ENCODE assay signal across 9 mouse cellular contexts in the genomic region with DNA sequence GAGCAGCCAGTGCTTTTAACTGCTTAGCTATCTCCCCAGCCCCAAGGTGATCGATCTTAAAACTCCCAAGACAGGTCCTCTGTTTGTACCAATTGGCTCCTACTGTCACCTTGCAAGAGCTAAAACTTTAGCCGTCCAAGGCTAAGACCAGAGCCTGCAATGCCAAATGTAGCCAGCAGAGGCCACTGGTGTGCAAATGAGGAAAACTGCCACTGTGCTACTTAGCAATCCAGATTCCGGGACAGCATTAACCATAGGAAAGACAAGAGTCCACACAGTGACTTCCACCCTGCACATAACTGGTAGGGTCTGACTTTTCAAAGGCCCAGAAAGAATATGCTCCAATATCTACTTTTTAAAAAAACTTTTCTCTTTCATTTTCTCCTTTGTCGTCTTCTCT. TPM values are rescaled to one million over a fixed set of nuclear protein-coding genes. Genes with fewer than 3 reads are reported as not detected.
DNase-seq lines count a peak whose midpoint lies in the region; ATAC-seq and TF ChIP-seq lines count a peak whose summit lies in the region.
"Had no signal": no experiment of that assay in that cellular context is flagged by ENCODE, and none has a peak within 500 bp of the region (broad histone marks: within the 10 kb centered on the region; RNA-seq: fewer than 3 reads in every experiment).

No protein-coding gene starts in this region.

- H3K9me3 ChIP-seq in forebrain, postnatal 0 days (ENCODE audit: low read length): no peaks in the 10 kb centered on the region
- H3K9me3 ChIP-seq in forebrain, embryonic 16.5 days (ENCODE audit: control insufficient read depth, low read length): no peaks in the 10 kb centered on the region
- H3K9me3 ChIP-seq in kidney, postnatal 0 days (replicated peaks; ENCODE audit: low read length): no peaks in the 10 kb centered on the region
- H3K9me3 ChIP-seq in midbrain, postnatal 0 days (ENCODE audit: low read length): no peaks in the 10 kb centered on the region
- H3K9me3 ChIP-seq: liver, embryonic 15.5 days had no signal

- no peak overlapping the region for H3K9ac ChIP-seq in forebrain, postnatal 0 days
- no peak overlapping the region for H3K9ac ChIP-seq in forebrain, embryonic 16.5 days (replicated peaks; ENCODE audit: low read depth, low read length)
- H3K9ac ChIP-seq in kidney, postnatal 0 days (ENCODE audit: low read depth, low read length): no peak overlapping the region
- no peak overlapping the region for H3K9ac ChIP-seq in midbrain, postnatal 0 days (replicated peaks; ENCODE audit: low read length, poor library complexity, severe bottlenecking)
- H3K9ac ChIP-seq: liver, embryonic 15.5 days had no signal

- WGBS in forebrain, postnatal 0 days: 58% methylated on average over 4 of the region's 4 CpGs
- 51% methylated on average over 4 of the region's 4 CpGs for WGBS in forebrain, embryonic 16.5 days
- WGBS in thymus, adult 2 months: 48% methylated on average over 4 of the region's 4 CpGs
- WGBS in kidney, postnatal 0 days: 50% methylated on average over 4 of the region's 4 CpGs
- WGBS in midbrain, postnatal 0 days: 66% methylated on average over 4 of the region's 4 CpGs

- H3K4me1 ChIP-seq in forebrain, postnatal 0 days (ENCODE audit: insufficient read depth): no peaks in the 10 kb centered on the region
- no peaks in the 10 kb centered on the region for H3K4me1 ChIP-seq in forebrain, embryonic 16.5 days (replicated peaks; ENCODE audit: control insufficient read depth, insufficient read depth, low read length)
- no peaks in the 10 kb centered on the region for H3K4me1 ChIP-seq in thymus, adult 2 months (replicated peaks; ENCODE audit: control insufficient read depth, insufficient read depth, low read length)
- no peaks in the 10 kb centered on the region for H3K4me1 ChIP-seq in kidney, postnatal 0 days (replicated peaks; ENCODE audit: insufficient read depth, low read length)
- H3K4me1 ChIP-seq in midbrain, postnatal 0 days (ENCODE audit: insufficient read depth, low read length): no peaks in the 10 kb centered on the region
- H3K4me1 ChIP-seq: liver, embryonic 15.5 days had no signal

- DNase-seq in forebrain, postnatal 0 days: peak; percentile 40
- DNase-seq in thymus, adult 2 months: peak; percentile 46
- no peak for DNase-seq in thymus, adult 18-20 months
- peak; percentile 56 for DNase-seq in embryo, embryonic 10 days (ENCODE audit: low spot score)
- DNase-seq in kidney, postnatal 0 days (ENCODE audit: low spot score): peak; percentile 46
- peak; percentile 14 for DNase-seq in midbrain, postnatal 0 days (ENCODE audit: low spot score)
- DNase-seq in frontal cortex, postnatal 10 days (ENCODE audit: low spot score in 2 of 2): no peak

- H3K36me3 ChIP-seq in forebrain, postnatal 0 days (ENCODE audit: insufficient read depth): no peaks in the 10 kb centered on the region
- no peaks in the 10 kb centered on the region for H3K36me3 ChIP-seq in forebrain, embryonic 16.5 days (ENCODE audit: control insufficient read depth, insufficient read depth)
- H3K36me3 ChIP-seq in thymus, adult 2 months (ENCODE audit: control insufficient read depth, insufficient read depth, low read length): no peaks in the 10 kb centered on the region
- no peaks in the 10 kb centered on the region for H3K36me3 ChIP-seq in kidney, postnatal 0 days (ENCODE audit: insufficient read depth, low read length)
- H3K36me3 ChIP-seq in midbrain, postnatal 0 days (ENCODE audit: insufficient read depth, low read length): no peaks in the 10 kb centered on the region
- H3K36me3 ChIP-seq: liver, embryonic 15.5 days had no signal

- H3K4me3 ChIP-seq in forebrain, postnatal 0 days (ENCODE audit: low read depth, low read length): no peak overlapping the region
- no peak overlapping the region for H3K4me3 ChIP-seq in forebrain, embryonic 16.5 days (replicated peaks; ENCODE audit: low read length)
- no peak overlapping the region for H3K4me3 ChIP-seq in thymus, adult 2 months (ENCODE audit: control insufficient read depth, insufficient read depth, low read length)
- H3K4me3 ChIP-seq in kidney, postnatal 0 days (replicated peaks; ENCODE audit: low read depth, low read length): no peak overlapping the region
- no peak overlapping the region for H3K4me3 ChIP-seq in midbrain, postnatal 0 days (ENCODE audit: low read depth, low read length)
- H3K4me3 ChIP-seq: liver, embryonic 15.5 days had no signal

- no peak for TF ChIP-seq POLR2A in thymus, adult 2 months (IDR thresholded peaks at IDR 0.05; ENCODE audit: control insufficient read depth, extremely low read depth, insufficient read depth, low read length, poor library complexity)

- H3K4me2 ChIP-seq in forebrain, postnatal 0 days (ENCODE audit: low read depth): no peak overlapping the region
- no peak overlapping the region for H3K4me2 ChIP-seq in forebrain, embryonic 16.5 days (ENCODE audit: low read length)
- no peak overlapping the region for H3K4me2 ChIP-seq in kidney, postnatal 0 days (ENCODE audit: low read length)
- no peak overlapping the region for H3K4me2 ChIP-seq in midbrain, postnatal 0 days (ENCODE audit: low read depth, low read length, poor library complexity, severe bottlenecking)
- H3K4me2 ChIP-seq: liver, embryonic 15.5 days had no signal

- TF ChIP-seq CTCF in forebrain, postnatal 0 days (IDR thresholded peaks at IDR 0.05; ENCODE audit: low read depth): peak; percentile 72
- peak; percentile 22; the same call in 1 of the 2 replicates for TF ChIP-seq CTCF in thymus, adult 2 months (IDR thresholded peaks at IDR 0.05; ENCODE audit: borderline replicate concordance, control insufficient read depth, extremely low read depth, insufficient read depth, low read length, poor library complexity)
- peak; percentile 84 for TF ChIP-seq CTCF in kidney, postnatal 0 days (IDR thresholded peaks at IDR 0.05; ENCODE audit: low read depth)
- peak; percentile 71 for TF ChIP-seq CTCF in midbrain, postnatal 0 days (IDR thresholded peaks at IDR 0.05)

- no peak for ATAC-seq in forebrain, postnatal 0 days
- no peak for ATAC-seq in forebrain, embryonic 16.5 days
- no peak for ATAC-seq in kidney, postnatal 0 days (replicated peaks; ENCODE audit: low FRiP score, low read depth)
- ATAC-seq in midbrain, postnatal 0 days (ENCODE audit: low FRiP score): no peak

- H3K27me3 ChIP-seq in forebrain, postnatal 0 days (ENCODE audit: insufficient read depth, low read length): no peaks in the 10 kb centered on the region
- H3K27me3 ChIP-seq in forebrain, embryonic 16.5 days (replicated peaks; ENCODE audit: control insufficient read depth, insufficient read depth, low read length): no peaks in the 10 kb centered on the region
- no peaks in the 10 kb centered on the region for H3K27me3 ChIP-seq in thymus, adult 2 months (ENCODE audit: control insufficient read depth, insufficient read depth, low read length)
- no peaks in the 10 kb centered on the region for H3K27me3 ChIP-seq in kidney, postnatal 0 days (ENCODE audit: insufficient read depth, low read length)
- no peaks in the 10 kb centered on the region for H3K27me3 ChIP-seq in midbrain, postnatal 0 days (ENCODE audit: insufficient read depth, low read length)
- H3K27me3 ChIP-seq: liver, embryonic 15.5 days had no signal

- no peak overlapping the region for H3K27ac ChIP-seq in forebrain, postnatal 0 days (ENCODE audit: low read depth, low read length)
- H3K27ac ChIP-seq in forebrain, embryonic 16.5 days (ENCODE audit: low read length): no peak overlapping the region
- no peak overlapping the region for H3K27ac ChIP-seq in thymus, adult 2 months (ENCODE audit: control insufficient read depth, insufficient read depth, low read length)
- H3K27ac ChIP-seq in kidney, postnatal 0 days: no peak overlapping the region
- no peak overlapping the region for H3K27ac ChIP-seq in midbrain, postnatal 0 days (ENCODE audit: low read depth, low read length)
- H3K27ac ChIP-seq: liver, embryonic 15.5 days had no signal

RNA-seq across cellular contexts. Expression of gene E2f7, which starts 17.4 kb away (rescaled TPM):
- 3.2 and 3.5 TPM in 2 replicates for total RNA-seq in forebrain, postnatal 0 days (2014; rRNA removed)
- polyA plus RNA-seq in forebrain, postnatal 0 days (2015; fragmentation: Nextera tagmentation; extraction: Ambion mirVana): 2.3 and 3.4 TPM in 2 replicates
- 13.8 and 14.8 TPM in 2 replicates for polyA plus RNA-seq in forebrain, embryonic 16.5 days (2015; fragmentation: Nextera tagmentation; extraction: Ambion mirVana)
- polyA plus RNA-seq in thymus, adult 2 months (2012; rRNA removed): 3.9 and 9.8 TPM in 2 replicates
- 10.9 and 11.6 TPM in 2 replicates for polyA plus RNA-seq in kidney, postnatal 0 days (2015; fragmentation: Nextera tagmentation; extraction: Ambion mirVana)
- 1.4 and 4.2 TPM in 2 replicates for total RNA-seq in midbrain, postnatal 0 days (2014; rRNA removed)
- polyA plus RNA-seq in midbrain, postnatal 0 days (2015; fragmentation: Nextera tagmentation; extraction: Ambion mirVana): 2.0 and 2.3 TPM in 2 replicates

Comparison
In these comparisons a context has a peak if more than half of its experiments do, and no peak if none do; other contexts are left out.
1. DNase-seq: peak in forebrain, postnatal 0 days (single experiment), thymus, adult 2 months (single experiment), embryo, embryonic 10 days (single experiment), kidney, postnatal 0 days (single experiment) and midbrain, postnatal 0 days (single experiment); none in thymus, adult 18-20 months (0 of 2) and frontal cortex, postnatal 10 days (0 of 2).
2. CTCF ChIP-seq: peak in every context shown above with its lines; median percentile 84 in kidney, postnatal 0 days; 72 in forebrain, postnatal 0 days; 71 in midbrain, postnatal 0 days; 22 in thymus, adult 2 months.